Mouse (Mus musculus): ENCODE results near the gene Amer2. TPM values are rescaled to one million over a fixed set of nuclear protein-coding genes. Genes with fewer than 3 reads are reported as not detected.

Amer2 gene
- polyA plus RNA-seq, 1 experiment: 0.21 TPM

DNA sequence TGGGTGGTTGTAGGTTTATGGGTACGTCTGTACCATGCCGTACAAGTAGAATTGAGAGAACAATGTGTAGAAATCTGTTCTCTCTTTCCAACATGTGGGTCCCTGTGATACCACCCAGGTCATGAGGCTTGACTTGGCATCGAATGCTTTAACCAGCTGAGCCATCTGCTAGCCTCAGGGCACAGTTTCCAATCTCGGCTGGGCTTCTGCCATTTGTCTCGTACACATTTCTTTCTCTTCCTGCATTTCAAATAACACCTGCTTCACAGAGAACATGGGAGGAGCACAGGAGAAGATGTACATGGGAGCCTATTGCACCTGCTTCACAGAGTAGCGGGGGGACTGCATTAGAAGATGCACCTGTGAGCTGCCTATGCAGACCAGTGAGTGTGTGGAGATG, 38.2 kb downstream of the Amer2 start:
- TF ChIP-seq CTCF (IDR thresholded peaks at IDR 0.05; ENCODE audit: low read depth, low read length): no peak
- TF ChIP-seq POLR2A (IDR thresholded peaks at IDR 0.05; ENCODE audit: insufficient read depth, low read length): no peak
- TF ChIP-seq EP300 (IDR thresholded peaks at IDR 0.05; ENCODE audit: insufficient read depth, low read depth, low read length): no peak
- no peaks in the 10 kb centered on the region for H3K36me3 ChIP-seq (ENCODE audit: control insufficient read depth, insufficient read depth, low read length, poor library complexity, severe bottlenecking)
- H3K9ac ChIP-seq (ENCODE audit: low read depth, poor library complexity, severe bottlenecking): no peak overlapping the region
- H3K4me1 ChIP-seq (ENCODE audit: control insufficient read depth, insufficient read depth, low read length): no peaks in the 10 kb centered on the region
- H3K4me3 ChIP-seq (ENCODE audit: low read depth, low read length): no peak overlapping the region
- no peaks in the 10 kb centered on the region for H3K9me3 ChIP-seq (replicated peaks; ENCODE audit: control insufficient read depth, insufficient read depth, low read length, poor library complexity, severe bottlenecking)
- no peak overlapping the region for H3K27ac ChIP-seq (ENCODE audit: insufficient read depth, low read length)
- no peaks in the 10 kb centered on the region for H3K27me3 ChIP-seq (ENCODE audit: control insufficient read depth, insufficient read depth, low read length, poor library complexity, severe bottlenecking)

DNA sequence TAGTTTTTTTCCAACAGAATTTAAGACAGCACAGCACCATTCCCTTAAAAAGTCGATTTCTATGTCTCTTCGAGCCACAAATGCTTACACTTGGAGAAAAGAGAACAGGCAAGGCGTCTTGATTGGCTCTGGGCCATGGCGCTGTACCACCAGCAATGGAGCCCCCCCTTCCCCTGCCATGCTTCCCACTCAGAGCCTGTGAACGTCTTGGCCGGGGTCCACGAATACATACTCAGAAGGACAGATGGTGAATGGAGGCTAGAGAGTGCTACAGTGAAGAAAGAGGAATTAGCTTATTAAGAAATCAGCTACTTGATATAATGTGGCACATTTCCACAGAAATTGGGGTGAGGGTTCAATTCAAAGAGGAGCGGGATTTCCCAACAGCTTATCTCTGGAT, 41.6 kb downstream of the Amer2 start:
- TF ChIP-seq POLR2A (IDR thresholded peaks at IDR 0.05; ENCODE audit: insufficient read depth, low read length) (no peak), CTCF (IDR thresholded peaks at IDR 0.05; ENCODE audit: low read depth, low read length) (no peak), EP300 (IDR thresholded peaks at IDR 0.05; ENCODE audit: insufficient read depth, low read depth, low read length) (no peak)

GRCm38 (mm10) chr14:60417924-60418323, 44.9 kb downstream of the Amer2 start:
- Histone ChIP-seq H3K36me3 (ENCODE audit: control insufficient read depth, insufficient read depth, low read length, poor library complexity, severe bottlenecking) (no peaks in the 10 kb centered on the region), H3K9me3 (replicated peaks; ENCODE audit: control insufficient read depth, insufficient read depth, low read length, poor library complexity, severe bottlenecking) (no peaks in the 10 kb centered on the region), H3K27ac (ENCODE audit: insufficient read depth, low read length) (no peak overlapping the region), H3K9ac (ENCODE audit: low read depth, poor library complexity, severe bottlenecking) (no peak overlapping the region), H3K27me3 (ENCODE audit: control insufficient read depth, insufficient read depth, low read length, poor library complexity, severe bottlenecking) (no peaks in the 10 kb centered on the region), H3K4me1 (ENCODE audit: control insufficient read depth, insufficient read depth, low read length) (no peaks in the 10 kb centered on the region), H3K4me3 (ENCODE audit: low read depth, low read length) (no peak overlapping the region)
- TF ChIP-seq POLR2A (IDR thresholded peaks at IDR 0.05; ENCODE audit: insufficient read depth, low read length): no peak
- TF ChIP-seq CTCF (IDR thresholded peaks at IDR 0.05; ENCODE audit: low read depth, low read length): no peak
- TF ChIP-seq EP300 (IDR thresholded peaks at IDR 0.05; ENCODE audit: insufficient read depth, low read depth, low read length): no peak

More for the DNA sequence above, 41.6 kb downstream of the Amer2 start:
- Histone ChIP-seq H3K9ac (ENCODE audit: low read depth, poor library complexity, severe bottlenecking) (no peak overlapping the region), H3K27me3 (ENCODE audit: control insufficient read depth, insufficient read depth, low read length, poor library complexity, severe bottlenecking) (no peaks in the 10 kb centered on the region), H3K4me1 (ENCODE audit: control insufficient read depth, insufficient read depth, low read length) (no peaks in the 10 kb centered on the region), H3K4me3 (ENCODE audit: low read depth, low read length) (no peak overlapping the region), H3K36me3 (ENCODE audit: control insufficient read depth, insufficient read depth, low read length, poor library complexity, severe bottlenecking) (no peaks in the 10 kb centered on the region), H3K27ac (ENCODE audit: insufficient read depth, low read length) (no peak overlapping the region), H3K9me3 (replicated peaks; ENCODE audit: control insufficient read depth, insufficient read depth, low read length, poor library complexity, severe bottlenecking) (no peaks in the 10 kb centered on the region)

DNA sequence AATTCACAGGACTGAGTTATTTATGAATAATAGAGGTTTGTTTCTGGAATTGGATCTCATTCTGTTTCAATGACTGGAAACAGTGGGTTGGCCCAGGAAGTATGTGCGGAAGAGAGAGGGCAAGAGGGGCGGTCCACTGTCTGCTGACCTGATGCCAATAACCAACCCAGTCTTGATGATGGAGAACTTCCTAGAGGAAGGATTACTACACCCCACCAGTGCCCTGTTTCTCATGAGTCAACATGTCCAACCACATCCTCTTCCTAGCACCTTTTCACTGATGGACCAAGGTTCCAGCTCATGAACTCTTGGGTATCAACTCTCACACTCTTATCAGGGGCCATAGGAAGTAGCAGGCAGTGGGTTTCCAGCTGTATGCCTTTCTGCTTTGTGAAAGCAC, 49.9 kb downstream of the Amer2 start:
- TF ChIP-seq CTCF (IDR thresholded peaks at IDR 0.05; ENCODE audit: low read depth, low read length): no peak
- no peak for TF ChIP-seq POLR2A (IDR thresholded peaks at IDR 0.05; ENCODE audit: insufficient read depth, low read length)
- no peak for TF ChIP-seq EP300 (IDR thresholded peaks at IDR 0.05; ENCODE audit: insufficient read depth, low read depth, low read length)
- H3K9me3 ChIP-seq (replicated peaks; ENCODE audit: control insufficient read depth, insufficient read depth, low read length, poor library complexity, severe bottlenecking): no peaks in the 10 kb centered on the region

GRCm38 (mm10) chr14:60424174-60424573, 51.1 kb downstream of the Amer2 start:
- H3K36me3 ChIP-seq (ENCODE audit: control insufficient read depth, insufficient read depth, low read length, poor library complexity, severe bottlenecking): no peaks in the 10 kb centered on the region
- no peaks in the 10 kb centered on the region for H3K4me1 ChIP-seq (ENCODE audit: control insufficient read depth, insufficient read depth, low read length)

More for the DNA sequence above, 49.9 kb downstream of the Amer2 start:
- no peaks in the 10 kb centered on the region for H3K36me3 ChIP-seq (ENCODE audit: control insufficient read depth, insufficient read depth, low read length, poor library complexity, severe bottlenecking)
- no peak overlapping the region for H3K4me3 ChIP-seq (ENCODE audit: low read depth, low read length)
- H3K27me3 ChIP-seq (ENCODE audit: control insufficient read depth, insufficient read depth, low read length, poor library complexity, severe bottlenecking): no peaks in the 10 kb centered on the region
- H3K9ac ChIP-seq (ENCODE audit: low read depth, poor library complexity, severe bottlenecking): no peak overlapping the region
- H3K4me1 ChIP-seq (ENCODE audit: control insufficient read depth, insufficient read depth, low read length): no peaks in the 10 kb centered on the region
- H3K27ac ChIP-seq (ENCODE audit: insufficient read depth, low read length): no peak overlapping the region

DNA sequence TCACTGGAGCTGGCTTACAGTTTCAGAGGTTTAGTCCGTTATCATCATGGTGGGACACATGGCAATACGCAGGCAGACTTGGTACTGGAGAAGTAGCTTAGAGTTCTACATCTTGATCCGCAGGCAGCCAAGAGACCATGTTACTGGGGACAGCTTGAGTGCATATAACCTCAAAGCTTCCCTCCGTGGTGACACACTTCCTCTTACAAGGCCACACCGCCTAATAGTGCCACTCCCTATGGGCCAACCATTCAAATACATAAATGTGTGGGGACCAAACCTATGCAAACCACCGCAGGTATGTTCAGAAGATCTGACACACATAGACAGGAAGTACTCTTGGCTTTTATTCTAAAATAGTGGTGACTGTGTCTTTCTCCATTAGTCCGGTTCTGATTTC, 52.5 kb downstream of the Amer2 start:
- TF ChIP-seq CTCF (IDR thresholded peaks at IDR 0.05; ENCODE audit: low read depth, low read length): no peak
- TF ChIP-seq EP300 (IDR thresholded peaks at IDR 0.05; ENCODE audit: insufficient read depth, low read depth, low read length): no peak
- Histone ChIP-seq H3K9me3 (replicated peaks; ENCODE audit: control insufficient read depth, insufficient read depth, low read length, poor library complexity, severe bottlenecking) (no peaks in the 10 kb centered on the region), H3K4me1 (ENCODE audit: control insufficient read depth, insufficient read depth, low read length) (no peaks in the 10 kb centered on the region), H3K27ac (ENCODE audit: insufficient read depth, low read length) (no peak overlapping the region), H3K36me3 (ENCODE audit: control insufficient read depth, insufficient read depth, low read length, poor library complexity, severe bottlenecking) (no peaks in the 10 kb centered on the region), H3K4me3 (ENCODE audit: low read depth, low read length) (no peak overlapping the region), H3K27me3 (ENCODE audit: control insufficient read depth, insufficient read depth, low read length, poor library complexity, severe bottlenecking) (no peaks in the 10 kb centered on the region), H3K9ac (ENCODE audit: low read depth, poor library complexity, severe bottlenecking) (no peak overlapping the region)

More at GRCm38 (mm10) chr14:60424174-60424573, 51.1 kb downstream of the Amer2 start:
- H3K9ac ChIP-seq (ENCODE audit: low read depth, poor library complexity, severe bottlenecking): no peak overlapping the region
- TF ChIP-seq CTCF (IDR thresholded peaks at IDR 0.05; ENCODE audit: low read depth, low read length): no peak
- H3K4me3 ChIP-seq (ENCODE audit: low read depth, low read length): no peak overlapping the region
- H3K27ac ChIP-seq (ENCODE audit: insufficient read depth, low read length): no peak overlapping the region
- H3K27me3 ChIP-seq (ENCODE audit: control insufficient read depth, insufficient read depth, low read length, poor library complexity, severe bottlenecking): no peaks in the 10 kb centered on the region
- H3K9me3 ChIP-seq (replicated peaks; ENCODE audit: control insufficient read depth, insufficient read depth, low read length, poor library complexity, severe bottlenecking): no peaks in the 10 kb centered on the region

Data from ES-Bruce4 (cell line).